Mouse (Mus musculus): Measurements from ENCODE around the gene Celsr3. TPM values are rescaled to one million over a fixed set of nuclear protein-coding genes. Genes with fewer than 3 reads are reported as not detected.
A peak's percentile ranks its signal among the peaks of the same experiment; 100 is the strongest.

The Celsr3 gene
- total RNA-seq, 2 experiments from 2014 or later = 0.18 to 0.24 TPM

DNA sequence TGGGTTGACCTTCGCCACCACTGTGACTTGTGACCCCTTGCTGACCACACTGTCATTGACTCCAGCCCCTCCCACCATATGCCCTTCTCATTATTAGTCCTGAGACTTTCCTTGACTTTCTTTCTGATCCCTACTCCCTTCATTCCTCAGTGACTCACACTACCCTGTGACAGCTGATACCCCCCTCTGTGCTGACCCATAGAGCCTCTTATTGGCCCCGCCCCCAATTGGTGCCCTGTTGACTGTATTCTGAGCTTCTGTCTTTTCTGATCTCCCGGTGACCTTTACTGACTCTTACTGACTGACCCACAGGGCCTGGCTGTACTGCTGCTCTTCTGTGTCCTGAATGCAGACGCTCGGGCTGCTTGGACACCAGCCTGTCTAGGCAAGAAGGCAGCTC lies 19.3 kb downstream of the Celsr3 start:
- intact Hi-C loops (cut with DNase I; ENCODE audit: low total_unique reads) = no loop called here
- DNase-seq = no peak

DNA sequence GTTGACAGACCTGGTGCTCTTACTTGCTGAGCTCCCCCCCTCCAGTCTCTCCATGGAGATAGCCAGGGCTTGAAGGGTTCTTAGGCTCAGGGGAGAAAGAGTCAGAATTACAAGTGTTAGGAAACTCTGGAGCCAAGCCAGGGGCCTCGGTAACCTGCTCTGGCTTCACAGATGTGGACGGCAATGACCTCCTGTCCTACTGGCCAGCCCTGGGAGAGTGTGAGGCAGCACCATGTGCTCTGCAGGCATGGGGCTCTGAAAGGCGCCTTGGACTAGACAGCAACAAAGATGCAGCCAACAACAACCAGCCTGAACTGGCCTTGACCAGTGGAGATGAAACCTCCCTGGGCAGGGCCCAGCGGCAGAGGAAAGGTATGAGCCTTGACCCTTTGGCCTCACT lies 21.3 kb downstream of the Celsr3 start:
- intact Hi-C loops (cut with DNase I; ENCODE audit: low total_unique reads) = no loop called here
- DNase-seq = no peak

DNA sequence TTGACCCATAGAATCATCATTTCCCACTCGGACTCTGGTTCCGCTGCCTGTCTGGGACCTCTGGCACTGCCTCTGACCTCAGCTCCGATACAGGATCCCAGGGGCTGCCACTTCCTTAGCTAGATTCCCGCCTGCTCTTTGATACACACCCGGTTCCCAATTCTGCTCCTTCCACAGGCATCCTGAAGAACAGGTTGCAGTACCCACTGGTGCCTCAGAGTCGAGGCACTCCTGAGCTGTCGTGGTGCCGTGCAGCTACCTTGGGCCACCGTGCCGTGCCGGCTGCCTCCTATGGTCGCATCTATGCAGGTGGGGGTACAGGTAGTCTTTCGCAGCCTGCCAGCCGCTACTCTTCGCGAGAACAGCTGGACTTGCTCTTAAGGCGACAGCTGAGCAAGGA lies 22.3 kb downstream of the Celsr3 start:
- intact Hi-C loops (cut with DNase I; ENCODE audit: low total_unique reads) = no loop called here

DNA sequence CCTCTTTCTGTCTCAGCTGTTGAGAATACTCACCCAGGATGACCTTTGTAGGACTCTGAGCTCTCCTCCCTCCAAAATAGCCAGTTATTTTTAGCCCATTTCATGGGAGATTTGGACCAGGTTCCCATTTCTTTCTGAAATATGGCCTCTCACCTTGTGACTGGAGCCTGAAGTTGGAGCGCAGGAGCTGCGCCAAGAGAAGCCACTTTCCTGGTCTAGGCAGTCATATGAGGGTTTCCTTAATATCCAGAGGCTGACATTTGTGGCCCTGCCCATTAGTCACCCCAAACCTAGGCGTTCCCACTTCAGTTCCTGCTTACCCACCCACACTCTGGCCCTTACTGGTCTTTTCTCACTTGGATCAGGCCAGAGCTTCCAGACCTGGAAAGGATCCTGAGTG lies 26.9 kb downstream of the Celsr3 start, which contains the start of gene Slc26a6:
Gene Slc26a6, plus strand, starts transcription at position 308 of the 400 bp plus-strand sequence.
- peak; percentile 41 for DNase-seq
- intact Hi-C loops (cut with DNase I; ENCODE audit: low total_unique reads) = no loop called here

More for the DNA sequence above, 22.3 kb downstream of the Celsr3 start:
- DNase-seq = no peak

DNA sequence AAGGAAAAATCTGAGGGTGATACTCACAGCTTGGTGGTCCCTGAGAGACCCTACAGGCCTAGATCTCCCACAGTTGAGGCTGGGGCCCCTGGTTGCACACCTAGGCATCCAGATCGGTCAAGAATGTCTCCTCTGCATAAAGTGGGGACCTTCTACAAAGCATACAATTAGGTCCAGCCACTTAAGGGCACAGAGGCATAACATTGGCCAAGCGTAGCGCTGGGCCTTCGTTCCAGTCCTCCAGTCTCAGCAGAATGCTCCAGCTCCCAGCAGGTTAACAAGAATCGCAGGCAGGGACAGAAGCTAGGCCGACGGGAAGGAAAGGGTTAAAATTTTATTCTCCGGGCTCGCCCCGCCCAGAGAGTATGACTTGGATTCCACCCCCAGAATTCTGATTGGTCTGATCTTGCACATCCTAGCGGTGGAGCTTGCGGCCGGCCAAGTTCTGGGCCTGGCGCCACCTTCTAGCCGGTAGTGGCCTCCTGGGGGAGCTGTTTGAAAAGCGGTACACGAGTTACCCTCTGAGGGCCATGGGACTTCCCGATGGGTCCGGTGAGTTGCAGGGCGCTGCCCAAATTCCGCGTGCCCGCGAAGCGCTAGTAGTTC lies 27.6 kb downstream of the Celsr3 start:
- peak; percentile 93 for DNase-seq

DNA sequence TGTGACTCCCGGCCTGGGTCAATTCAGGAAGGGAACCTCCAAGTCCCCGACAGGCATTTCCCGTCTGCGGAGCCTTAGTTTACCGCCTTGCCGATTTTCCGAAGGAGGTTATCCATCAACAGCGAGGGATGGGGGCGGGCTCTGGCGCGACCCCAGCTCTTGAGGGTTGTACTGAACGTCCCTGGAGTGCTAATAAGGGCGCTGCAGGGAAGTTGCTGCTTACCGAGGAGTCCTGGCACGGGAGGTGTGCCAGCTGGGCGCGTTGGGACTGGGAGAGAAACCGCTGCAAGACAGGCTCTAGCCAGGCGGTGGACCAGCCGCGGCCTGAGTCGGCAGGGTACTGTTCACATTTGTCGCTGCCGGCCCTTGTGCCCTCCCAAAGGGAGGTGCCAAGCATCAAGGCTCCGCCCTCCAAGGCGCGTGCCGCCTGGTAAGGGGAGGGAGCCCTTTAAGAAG lies 28.1 kb downstream of the Celsr3 start:
- DNase-seq = peak; percentile 89
- intact Hi-C loops (cut with DNase I; ENCODE audit: low total_unique reads) = no loop called here

More for the DNA sequence above, 27.6 kb downstream of the Celsr3 start:
- intact Hi-C loops (cut with DNase I; ENCODE audit: low total_unique reads) = no loop called here

DNA sequence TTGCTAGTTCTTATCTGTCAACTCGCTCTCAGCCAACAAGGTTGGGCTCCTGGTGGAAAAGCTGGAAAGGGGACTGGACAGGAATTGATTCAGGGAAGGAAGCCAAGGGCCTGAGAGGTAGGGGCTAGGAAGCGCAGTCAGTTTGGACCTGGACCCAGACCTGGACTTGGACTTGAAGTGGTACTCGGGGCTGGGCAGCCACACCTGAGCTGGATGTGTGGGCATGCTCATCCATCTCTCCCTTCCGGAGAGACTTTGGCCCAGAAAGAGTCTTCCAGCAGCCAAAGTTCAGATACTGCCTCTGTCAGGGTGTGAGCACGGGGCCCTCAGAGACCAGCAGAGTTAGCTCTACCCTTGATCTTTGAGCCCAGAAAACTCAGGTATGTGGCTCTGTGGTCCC lies 29.2 kb downstream of the Celsr3 start:
- intact Hi-C loops (cut with DNase I; ENCODE audit: low total_unique reads) = no loop called here

DNA sequence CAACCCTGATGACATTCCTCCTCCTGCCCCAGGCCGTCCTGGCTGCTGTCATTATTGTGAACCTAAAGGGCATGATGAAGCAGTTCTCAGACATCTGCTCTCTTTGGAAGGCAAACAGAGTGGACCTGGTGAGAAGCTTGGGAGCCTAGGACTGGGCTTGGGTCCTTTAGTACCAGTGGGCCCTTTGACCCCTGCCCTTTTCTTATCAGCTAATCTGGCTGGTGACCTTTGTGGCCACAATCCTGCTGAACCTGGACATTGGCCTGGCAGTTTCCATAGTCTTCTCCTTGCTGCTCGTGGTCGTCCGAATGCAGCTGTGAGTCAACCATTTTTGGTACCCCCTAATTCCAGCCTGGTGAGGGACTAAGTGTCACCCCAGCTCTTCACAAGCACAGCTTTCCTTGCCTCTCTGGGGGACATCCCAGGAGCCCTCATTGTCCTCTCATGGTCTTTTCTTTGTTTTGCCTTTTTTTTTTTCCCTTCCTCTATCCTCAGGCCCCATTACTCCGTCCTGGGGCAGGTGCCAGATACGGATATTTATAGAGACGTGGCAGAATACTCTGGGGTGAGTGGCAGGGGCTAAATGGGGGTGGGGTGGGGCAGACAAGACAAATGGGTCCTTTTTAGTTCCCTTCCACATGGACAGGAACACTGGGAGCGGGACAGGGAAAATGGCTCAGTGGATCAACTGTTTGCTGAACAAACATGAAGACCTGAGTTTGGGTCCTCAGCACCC lies 32.8 kb downstream of the Celsr3 start:
- no peak for DNase-seq
- intact Hi-C loops (cut with DNase I; ENCODE audit: low total_unique reads) = no loop called here

More for the DNA sequence above, 29.2 kb downstream of the Celsr3 start:
- no peak for DNase-seq

Small RNA genes lying within 50 kb of the gene (microRNA-seq; reads per million reads assigned to microRNA genes)
- gene Gm23156 = 0 reads per million in 2 experiments

Other genes starting within 250 kb of the Celsr3 start
- gene Wdr6, start 247.6 kb upstream of the Celsr3 start, total RNA-seq (2021) = 10 to 100 TPM in 1 of 2 experiments, 1 to 10 TPM in 1; 6.9 to 10.4 TPM
- gene P4htm, start 228.7 kb upstream of the Celsr3 start, total RNA-seq (2021) = 1 to 10 TPM; 4.0 to 4.1 TPM
- gene Arih2, start 176.9 kb upstream of the Celsr3 start, total RNA-seq (2021) = 10 to 100 TPM; 49.0 to 53.4 TPM
- gene Slc25a20, start 164.2 kb upstream of the Celsr3 start, total RNA-seq (2021) = 10 to 100 TPM; 59.0 to 84.8 TPM
- 100 to 1,000 TPM in 1 of 2 experiments, 10 to 100 TPM in 1; 92.4 to 112 TPM for gene Prkar2a, start 137.0 kb upstream of the Celsr3 start, total RNA-seq (2021)
- gene Ip6k2, start 42.5 kb upstream of the Celsr3 start, total RNA-seq (2021) = 10 to 100 TPM; 24.3 to 24.4 TPM
- gene Nckipsd, start 18.0 kb upstream of the Celsr3 start, total RNA-seq (2021) = 1 to 10 TPM; 3.5 to 4.5 TPM
- 10 to 100 TPM; 13.0 to 13.8 TPM for gene Slc26a6, start 27.0 kb downstream of the Celsr3 start, total RNA-seq (2021)
- gene Tmem89, start 88.3 kb downstream of the Celsr3 start, total RNA-seq (2021) = not detected
- 1,000 to 10,000 TPM in 1 of 2 experiments, 100 to 1,000 TPM in 1; 899 to 1,084 TPM for gene Uqcrc1, start 110.3 kb downstream of the Celsr3 start, total RNA-seq (2021)
- 1 to 10 TPM; 2.7 to 3.7 TPM for gene Col7a1, start 127.3 kb downstream of the Celsr3 start, total RNA-seq (2021)
- under 1 TPM; 0.40 to 0.53 TPM for gene Ucn2, start 159.7 kb downstream of the Celsr3 start, total RNA-seq (2021)
- gene Pfkfb4, start 165.5 kb downstream of the Celsr3 start, total RNA-seq (2021) = 10 to 100 TPM; 31.0 to 31.6 TPM
- 10 to 100 TPM; 24.4 to 26.3 TPM for gene Shisa5, start 212.2 kb downstream of the Celsr3 start, total RNA-seq (2021)
- 10 to 100 TPM; 10.7 to 11.4 TPM for gene Trex1, start 233.4 kb downstream of the Celsr3 start, total RNA-seq (2021)
- 1 to 10 TPM; 7.4 to 7.5 TPM for gene Atrip, start 247.8 kb downstream of the Celsr3 start, total RNA-seq (2021)

All from gastrocnemius, postnatal 14 days (tissue).